Mouse (Mus musculus) liver, embryonic 14.5 days (tissue): ENCODE data around the gene Rnf135. TPM values are rescaled to one million over a fixed set of nuclear protein-coding genes. Genes with fewer than 3 reads are reported as not detected.

Experiments
- ATAC-seq: fragments of 200-750 bp; cut with Nextera tagmentation; 2 replicates; pipeline ENCODE4 v1.8.0; 2017; ENCODE audit warnings: moderate number of reproducible peaks, mild to moderate bottlenecking, moderate library complexity; ENCODE audit not compliant: insufficient read depth
- DNase-seq, 3 experiments: peaks; one replicate each; pipeline ENCODE4 v3.0.0-alpha.2; 2012 to 2013; ENCODE audit warnings: low read depth in 3 of 3, low spot score in 3 of 3
- H3K27ac ChIP-seq: fragments of 300-500 bp; sonication (generic); 2 replicates; pipeline ENCODE4 v1.5.1; 2014; ENCODE audit warnings: moderate library complexity, mild to moderate bottlenecking, control low read depth, inconsistent platforms
- H3K27me3 ChIP-seq: fragments of 300-500 bp; sonication (generic); 2 replicates; pipeline ENCODE4 v1.6.1; 2014; ENCODE audit warnings: mild to moderate bottlenecking, low read length, moderate library complexity; ENCODE audit not compliant: control insufficient read depth, insufficient read depth
- H3K36me3 ChIP-seq: fragments of 300-500 bp; sonication (generic); replicated peaks from 2 replicates; pipeline ENCODE4 v1.6.1; 2014; ENCODE audit warnings: low read depth; ENCODE audit not compliant: control insufficient read depth, insufficient read depth
- H3K4me1 ChIP-seq, 2 experiments: fragments of 200-500 bp in 1 of 2; fragments of 300-500 bp in 1 of 2; sonication (generic) in 1 of 2; replicated peaks; 2 replicates each; pipeline ENCODE4 v1.6.1; 2012 to 2014; ENCODE audit warnings: antibody characterized with exemption in 1 of 2, inconsistent platforms in 1 of 2, low read length in 1 of 2; ENCODE audit not compliant: control insufficient read depth in 2 of 2, insufficient read depth in 2 of 2
- H3K4me2 ChIP-seq: fragments of 300-500 bp; sonication (generic); 2 replicates; pipeline ENCODE4 v1.6.1; 2014; ENCODE audit warnings: low read depth, mild to moderate bottlenecking, control low read depth, moderate library complexity
- H3K4me3 ChIP-seq, 2 experiments: fragments of 200-500 bp in 1 of 2; fragments of 300-500 bp in 1 of 2; sonication (generic) in 1 of 2; 2 replicates each; pipeline ENCODE4 v1.5.1; 2012 to 2014; ENCODE audit warnings: low read depth in 2 of 2, low read length in 2 of 2, mild to moderate bottlenecking in 2 of 2, control low read depth in 1 of 2, inconsistent platforms in 1 of 2, moderate library complexity in 1 of 2; ENCODE audit not compliant: insufficient read depth in 1 of 2
- H3K9ac ChIP-seq: fragments of 300-500 bp; sonication (generic); replicated peaks from 2 replicates; pipeline ENCODE4 v1.6.1; 2014; ENCODE audit warnings: mild to moderate bottlenecking, control low read depth, moderate library complexity
- H3K9me3 ChIP-seq: fragments of 300-500 bp; sonication (generic); 2 replicates; pipeline ENCODE4 v1.6.1; 2016; ENCODE audit warnings: low read length, mixed read lengths; ENCODE audit not compliant: control insufficient read depth
- CTCF ChIP-seq: IDR thresholded peaks from 2 replicates; pipeline ENCODE4 v1.5.1; 2016; ENCODE audit warnings: antibody characterized with exemption, low read depth, control low read depth
- EP300 ChIP-seq: IDR thresholded peaks from 2 replicates; pipeline ENCODE4 v1.6.1; 2016; ENCODE audit warnings: antibody characterized with exemption, low read depth
- WGBS: fragments of 180-500 bp; shearing (Covaris S2); extraction: QIAGEN DNeasy Blood & Tissue Kit; methylation state at CpG from one replicate; pipeline ENCODE4 v1.1.7; 2014; ENCODE audit not compliant: insufficient replicate concordance; 5-methylcytosine and 5-hydroxymethylcytosine counted together
- polyA plus RNA-seq, 2 experiments: library from polyadenylated mRNA; depleted of rRNA in 1 of 2; stranded (reverse) in 1 of 2; unstranded in 1 of 2; fragments of >200 nt; fragmentation: Nextera tagmentation in 1 of 2; extraction: Ambion mirVana in 1 of 2; gene quantifications; 2 replicates each; pipeline versions ENCODE4 v1.2.1 to v1.2.3; 2012 to 2014

Gene Rnf135
- polyA plus RNA-seq, 2 experiments = 2.2 to 2.5 TPM

- ATAC-seq (no peak), DNase-seq (no peak)
- H3K27ac ChIP-seq = no peak overlapping the region
- no peak overlapping the region for H3K9ac ChIP-seq
- no peak overlapping the region for H3K4me2 ChIP-seq
- H3K9me3 ChIP-seq = no peaks in the 10 kb centered on the region
- WGBS = 52% methylated on average over 3 of the region's 3 CpGs
- no peaks in the 10 kb centered on the region for H3K27me3 ChIP-seq
- no peak for TF ChIP-seq EP300
- no peak for TF ChIP-seq CTCF
- no peak overlapping the region for H3K4me3 ChIP-seq
- H3K4me1 ChIP-seq = peaks cover 0 to 6% of the 10 kb centered on the region in 2 experiments; a peak in 1 of 4 replicates
- no peaks in the 10 kb centered on the region for H3K36me3 ChIP-seq
These were observed 14.0 kb upstream of the Rnf135 start for GRCm38 (mm10) chr11:80169629-80170028.

GRCm38 (mm10) chr11:80170351-80170750, 13.3 kb upstream of the Rnf135 start:
- H3K4me2 ChIP-seq = no peak overlapping the region
- H3K4me1 ChIP-seq = peaks cover 0 to 6% of the 10 kb centered on the region in 2 experiments; a peak in 1 of 4 replicates
- no peak overlapping the region for H3K9ac ChIP-seq
- DNase-seq (no peak), ATAC-seq (no peak)
- WGBS = 36% methylated on average over 5 of the region's 5 CpGs
- TF ChIP-seq CTCF (no peak), EP300 (no peak)
- no peak overlapping the region for H3K27ac ChIP-seq
- H3K4me3 ChIP-seq = no peak overlapping the region
- no peaks in the 10 kb centered on the region for H3K36me3 ChIP-seq
- H3K9me3 ChIP-seq = no peaks in the 10 kb centered on the region
- H3K27me3 ChIP-seq = no peaks in the 10 kb centered on the region

GRCm38 (mm10) chr11:80171884-80172283, 11.8 kb upstream of the Rnf135 start:
- no peaks in the 10 kb centered on the region for H3K27me3 ChIP-seq
- H3K4me3 ChIP-seq = no peak overlapping the region
- H3K27ac ChIP-seq = no peak overlapping the region
- DNase-seq = peak in 1 of 3 experiments; percentile 25
- no peak for TF ChIP-seq EP300
- no peak for TF ChIP-seq CTCF
- no peak overlapping the region for H3K4me2 ChIP-seq
- WGBS = 56% methylated on average over 4 of the region's 4 CpGs
- peak; percentile 41; the same call in 1 of the 2 replicates for ATAC-seq
- H3K36me3 ChIP-seq = no peaks in the 10 kb centered on the region
- H3K9me3 ChIP-seq = no peaks in the 10 kb centered on the region
- H3K4me1 ChIP-seq = peaks cover 0 to 6% of the 10 kb centered on the region in 2 experiments; a peak in 1 of 4 replicates
- no peak overlapping the region for H3K9ac ChIP-seq

DNA sequence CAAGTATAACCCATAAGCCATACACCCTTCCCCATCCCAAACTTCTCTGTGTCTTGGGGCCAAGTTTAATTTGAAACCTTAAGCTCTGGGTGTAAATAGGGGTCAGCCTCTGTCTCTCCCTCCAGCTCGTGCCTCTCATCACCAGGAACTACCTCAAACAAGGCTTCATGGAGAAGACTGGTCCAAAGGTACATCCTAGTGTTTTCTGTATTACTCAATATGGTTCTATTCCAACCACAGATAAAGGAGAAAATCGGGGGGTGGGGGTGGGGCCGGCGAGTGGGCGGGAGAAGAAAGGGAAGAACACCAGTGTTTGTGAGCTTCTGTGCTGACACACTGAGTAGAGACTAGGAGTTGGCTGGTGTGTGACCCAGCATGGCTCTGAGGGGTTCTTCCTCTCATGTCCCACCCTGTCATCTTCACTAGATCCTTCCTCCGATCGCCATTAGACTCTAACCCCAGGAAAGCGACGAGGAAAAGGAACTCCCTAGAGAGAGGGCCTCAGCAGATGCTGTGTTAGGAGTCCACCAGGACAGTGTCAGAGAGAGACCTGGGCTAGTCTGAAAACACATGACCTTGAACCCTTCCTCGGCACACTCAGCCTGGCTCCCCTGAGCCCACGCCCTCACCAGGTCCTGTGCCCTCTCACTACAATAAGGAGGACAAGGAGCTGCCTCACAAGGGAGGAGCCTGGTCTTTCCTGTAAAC, 9.5 kb upstream of the Rnf135 start:
- Histone ChIP-seq H3K4me1 (peaks cover 0 to 6% of the 10 kb centered on the region in 2 experiments; a peak in 1 of 4 replicates), H3K4me2 (no peak overlapping the region), H3K4me3 (no peak overlapping the region), H3K9me3 (no peaks in the 10 kb centered on the region), H3K9ac (no peak overlapping the region), H3K27me3 (no peaks in the 10 kb centered on the region), H3K27ac (no peak overlapping the region), H3K36me3 (no peaks in the 10 kb centered on the region)
- ATAC-seq (no peak), DNase-seq (no peak)
- 57% methylated on average over 11 of the region's 11 CpGs for WGBS
- no peak for TF ChIP-seq CTCF
- TF ChIP-seq EP300 = no peak

DNA sequence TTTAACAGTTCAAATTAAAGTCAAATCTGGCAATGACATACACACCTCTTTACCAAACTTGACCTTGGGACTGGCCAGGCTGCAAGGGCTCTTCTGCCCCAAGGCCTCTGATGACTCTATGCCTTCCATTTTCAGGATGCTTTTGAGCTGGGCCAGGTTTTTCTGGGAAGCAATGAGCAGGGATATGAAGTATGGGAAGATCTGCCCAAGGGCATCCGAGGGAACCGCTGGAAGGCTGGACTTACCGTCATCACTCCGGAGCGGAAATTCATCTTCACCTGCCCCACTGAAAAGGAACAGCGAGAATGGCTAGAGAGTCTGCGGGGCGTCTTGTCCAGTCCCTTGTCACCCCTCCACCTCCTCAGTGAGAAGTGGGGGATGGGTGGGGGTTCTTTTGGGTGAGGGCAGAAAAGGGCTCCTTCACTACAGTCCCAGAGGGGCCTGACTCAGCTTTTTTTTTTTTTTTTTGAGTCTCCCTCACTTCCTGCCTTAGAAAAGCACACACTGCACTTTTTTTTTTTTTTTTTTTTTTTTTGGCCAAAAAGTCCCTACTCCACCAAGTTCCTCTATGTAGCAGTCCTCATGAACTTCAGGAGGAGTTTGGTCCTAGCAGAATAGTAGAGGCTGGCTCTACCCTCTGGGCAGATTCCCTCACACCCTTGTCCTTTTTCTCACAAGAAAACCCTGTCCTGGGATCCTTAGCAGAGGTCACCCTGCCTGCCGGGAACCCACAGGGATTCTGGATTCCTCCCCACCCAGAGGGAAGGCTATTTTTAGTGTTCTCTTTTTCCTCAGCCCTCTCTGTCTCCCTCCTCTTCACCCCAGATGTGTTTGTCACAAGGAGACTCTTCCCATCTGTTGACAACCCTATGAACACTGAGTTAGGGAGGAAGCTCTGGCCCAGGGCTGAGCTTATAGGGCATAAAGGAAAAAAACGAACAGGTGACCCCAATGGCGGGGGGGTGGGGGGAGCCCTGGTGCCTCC, 6.4 kb upstream of the Rnf135 start:
- 58% methylated on average over 11 of the region's 11 CpGs for WGBS
- H3K4me2 ChIP-seq = no peak overlapping the region
- H3K4me1 ChIP-seq = 0 out of 4 replicates have a peak, but pooled peaks cover 0 to 4% of the 10 kb centered on the region in 2 experiments
- H3K36me3 ChIP-seq = no peaks in the 10 kb centered on the region
- no peak overlapping the region for H3K4me3 ChIP-seq
- H3K9me3 ChIP-seq = no peaks in the 10 kb centered on the region
- no peak overlapping the region for H3K27ac ChIP-seq
- H3K27me3 ChIP-seq = no peaks in the 10 kb centered on the region
- no peak for ATAC-seq
- no peak for DNase-seq
- no peak overlapping the region for H3K9ac ChIP-seq
- TF ChIP-seq EP300 (no peak), CTCF (no peak)
